In the genomic region with DNA sequence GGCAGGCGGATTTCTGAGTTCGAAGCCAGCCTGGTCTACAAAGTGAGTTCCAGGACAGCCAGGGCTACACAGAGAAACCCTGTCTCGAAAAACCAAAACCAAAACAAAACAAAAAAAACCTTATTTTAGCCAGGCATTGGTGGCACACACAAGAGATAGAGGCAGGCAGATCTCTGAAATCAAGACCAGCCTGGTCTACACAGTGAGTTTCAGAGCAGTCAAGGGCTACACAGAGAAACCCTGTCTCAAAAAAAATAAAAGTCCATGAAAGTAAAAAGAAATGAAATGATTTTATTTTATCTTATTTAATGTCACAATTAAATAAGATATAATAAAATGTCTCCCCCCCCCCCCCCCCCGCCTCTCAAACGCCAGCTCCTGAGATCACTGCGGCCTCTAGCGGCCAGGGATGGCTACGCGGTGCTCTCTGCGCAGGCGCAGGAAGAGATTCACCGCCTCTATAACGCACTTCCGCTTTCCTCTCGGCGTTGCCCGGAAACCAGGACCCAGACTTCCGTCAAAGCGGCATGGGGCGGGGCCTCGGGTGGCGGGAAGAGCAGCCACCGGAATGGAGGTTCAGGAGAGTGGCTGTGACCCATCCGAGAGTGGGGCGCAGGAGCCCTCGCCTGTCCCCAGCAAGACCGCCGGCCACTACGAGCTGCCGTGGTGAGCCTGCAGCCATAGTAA, we compare ENCODE assay signal across 8 mouse cellular contexts. TPM values are rescaled to one million over a fixed set of nuclear protein-coding genes. Genes with fewer than 3 reads are reported as not detected.
A peak's percentile ranks its signal among the peaks of the same experiment; 100 is the strongest.
DNase-seq lines count a peak whose midpoint lies in the region; ATAC-seq lines count a peak whose summit lies in the region.

No protein-coding gene starts in this region.

- peak; percentile 95 for ATAC-seq in hindbrain, embryonic 12.5 days (ENCODE audit: low FRiP score)

- H3K4me3 ChIP-seq in hindbrain, embryonic 12.5 days: peak overlapping the region; percentile 85

- H3K9ac ChIP-seq in hindbrain, embryonic 12.5 days: peak overlapping the region; percentile 85

- peaks cover 9% of the 10 kb centered on the region for H3K36me3 ChIP-seq in hindbrain, embryonic 12.5 days

- DNase-seq in MN1 (ENCODE audit: low spot score): peak; percentile 99
- DNase-seq in cerebellum, adult 9-10 months: peak; percentile 97
- DNase-seq in frontal cortex, adult 2 months (ENCODE audit: extremely low spot score in 1 of 2, low spot score in 1 of 2): peak; percentile 88 to 99
- peak; percentile 96 to 98 for DNase-seq in layer of hippocampus, postnatal 14 days (ENCODE audit: low spot score in 2 of 2)
- DNase-seq in lung, postnatal 14 days: peak; percentile 98
- DNase-seq in retina, adult 2 months (ENCODE audit: low read depth, low spot score): peak; percentile 95
- DNase-seq in thymus, postnatal 36 days: peak; percentile 96 to 97

- H3K27ac ChIP-seq in hindbrain, embryonic 12.5 days: no peak overlapping the region

- 8% methylated on average over 28 of the region's 30 CpGs for WGBS in hindbrain, embryonic 12.5 days

- H3K9me3 ChIP-seq in hindbrain, embryonic 12.5 days (replicated peaks): no peaks in the 10 kb centered on the region

- H3K4me1 ChIP-seq in hindbrain, embryonic 12.5 days: peaks cover 10% of the 10 kb centered on the region

- H3K27me3 ChIP-seq in hindbrain, embryonic 12.5 days: no peaks in the 10 kb centered on the region

- peak overlapping the region; percentile 81 for H3K4me2 ChIP-seq in hindbrain, embryonic 12.5 days (replicated peaks)

RNA-seq across cellular contexts. Expression of a gene that starts 1.2 kb away (rescaled TPM):
- 124 and 130 TPM in 2 replicates for polyA plus RNA-seq in frontal cortex, adult 2 months (2012; rRNA removed)
- 226 and 228 TPM in 2 replicates for polyA plus RNA-seq in hindbrain, embryonic 12.5 days (2016; fragmentation: Nextera tagmentation; extraction: Ambion mirVana)
- total RNA-seq in layer of hippocampus, postnatal 14 days (2021): 10 to 100 TPM; 54.9 to 57.7 TPM

RNA-seq across cellular contexts. Expression of a gene that starts 22.4 kb away (rescaled TPM):
- 0.38 and 0.40 TPM in 2 replicates for polyA plus RNA-seq in frontal cortex, adult 2 months (2012; rRNA removed)
- polyA plus RNA-seq in hindbrain, embryonic 12.5 days (2016; fragmentation: Nextera tagmentation; extraction: Ambion mirVana): 0.18 and 0.23 TPM in 2 replicates
- 1 to 10 TPM; 6.3 to 7.2 TPM for total RNA-seq in layer of hippocampus, postnatal 14 days (2021)

RNA-seq across cellular contexts. Expression of a gene that starts 30.1 kb away (rescaled TPM):
- 72.4 and 72.6 TPM in 2 replicates for polyA plus RNA-seq in frontal cortex, adult 2 months (2012; rRNA removed)
- 12.6 and 13.0 TPM in 2 replicates for polyA plus RNA-seq in hindbrain, embryonic 12.5 days (2016; fragmentation: Nextera tagmentation; extraction: Ambion mirVana)
- total RNA-seq in layer of hippocampus, postnatal 14 days (2021): 100 to 1,000 TPM; 102 to 103 TPM

RNA-seq across cellular contexts. Expression of a gene that starts 32.5 kb away (rescaled TPM):
- 5.3 and 5.6 TPM in 2 replicates for polyA plus RNA-seq in frontal cortex, adult 2 months (2012; rRNA removed)
- 3.4 and 5.2 TPM in 2 replicates for polyA plus RNA-seq in hindbrain, embryonic 12.5 days (2016; fragmentation: Nextera tagmentation; extraction: Ambion mirVana)
- total RNA-seq in layer of hippocampus, postnatal 14 days (2021): 1 to 10 TPM; 1.4 to 2.8 TPM

RNA-seq across cellular contexts. Expression of a gene that starts 56.9 kb away (rescaled TPM):
- polyA plus RNA-seq in frontal cortex, adult 2 months (2012; rRNA removed): 343 and 362 TPM in 2 replicates
- polyA plus RNA-seq in hindbrain, embryonic 12.5 days (2016; fragmentation: Nextera tagmentation; extraction: Ambion mirVana): 397 and 418 TPM in 2 replicates
- total RNA-seq in layer of hippocampus, postnatal 14 days (2021): 100 to 1,000 TPM; 286 to 291 TPM
